Comparison of ENCODE assay signal across 9 mouse cellular contexts in the genomic region with DNA sequence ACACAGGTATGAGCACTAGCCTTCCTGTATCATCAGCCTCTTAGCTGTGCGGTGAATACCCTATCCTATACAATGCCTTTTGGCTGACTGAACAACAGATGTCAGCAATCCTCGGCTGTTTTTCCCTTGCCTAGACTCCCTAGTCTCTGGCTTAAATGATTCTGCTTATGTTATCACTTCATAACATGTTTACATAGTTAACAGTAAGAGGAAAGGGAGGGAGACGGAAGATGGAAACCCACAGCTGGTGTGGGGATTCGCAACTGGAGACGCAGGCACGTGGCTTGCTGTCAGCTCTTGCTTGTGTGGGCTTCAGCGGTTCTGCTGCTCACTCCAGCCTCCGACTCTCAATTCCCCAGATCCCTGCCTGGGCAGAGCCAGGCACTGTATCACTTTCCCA.
A peak's percentile ranks its signal among the peaks of the same experiment; 100 is the strongest.
DNase-seq lines count a peak whose midpoint lies in the region; ATAC-seq and TF ChIP-seq lines count a peak whose summit lies in the region.
"Had no signal": no experiment of that assay in that cellular context is flagged by ENCODE, and none has a peak within 500 bp of the region (broad histone marks: within the 10 kb centered on the region; RNA-seq: fewer than 3 reads in every experiment).

No protein-coding gene starts in this region.

- no peak overlapping the region for H3K9ac ChIP-seq in forebrain, postnatal 0 days
- H3K9ac ChIP-seq in forebrain, embryonic 13.5 days, result no peak overlapping the region
- H3K9ac ChIP-seq in intestine, embryonic 16.5 days (ENCODE audit: low read depth, low read length), result no peak overlapping the region

- no peaks in the 10 kb centered on the region for H3K9me3 ChIP-seq in forebrain, postnatal 0 days (ENCODE audit: low read length)
- no peaks in the 10 kb centered on the region; the same call in 1 of the 2 replicates for H3K9me3 ChIP-seq in forebrain, embryonic 13.5 days (replicated peaks)
- H3K9me3 ChIP-seq in embryonic facial prominence, embryonic 10.5 days, result 0 out of 2 replicates have a peak, but pooled peaks cover 2% of the 10 kb centered on the region
- no peaks in the 10 kb centered on the region for H3K9me3 ChIP-seq in intestine, embryonic 16.5 days (ENCODE audit: control insufficient read depth, low read length)

- H3K4me3 ChIP-seq in forebrain, postnatal 0 days (ENCODE audit: low read depth, low read length), result no peak overlapping the region
- no peak overlapping the region for H3K4me3 ChIP-seq in forebrain, embryonic 13.5 days
- H3K4me3 ChIP-seq in embryonic facial prominence, embryonic 10.5 days, result no peak overlapping the region
- H3K4me3 ChIP-seq in intestine, embryonic 16.5 days (ENCODE audit: low read length), result no peak overlapping the region
- no peak overlapping the region for H3K4me3 ChIP-seq in thymus, adult 2 months (ENCODE audit: control insufficient read depth, insufficient read depth, low read length)

- ATAC-seq in forebrain, postnatal 0 days, result peak; percentile 66
- no peak for ATAC-seq in forebrain, embryonic 13.5 days
- ATAC-seq in intestine, embryonic 16.5 days, result peak; percentile 74
- no peak for ATAC-seq in inflammation-experienced regulatory T-cells, adult 6 months

- H3K4me2 ChIP-seq in forebrain, postnatal 0 days (ENCODE audit: low read depth), result no peak overlapping the region
- H3K4me2 ChIP-seq in forebrain, embryonic 13.5 days, result no peak overlapping the region
- H3K4me2 ChIP-seq in intestine, embryonic 16.5 days (ENCODE audit: low read depth, low read length), result no peak overlapping the region

- WGBS in forebrain, postnatal 0 days, result 55% methylated on average over 8 of the region's 8 CpGs
- 69% methylated on average over 8 of the region's 8 CpGs for WGBS in forebrain, embryonic 13.5 days
- WGBS in embryonic facial prominence, embryonic 10.5 days, result 71% methylated on average over 8 of the region's 8 CpGs
- 42% methylated on average over 8 of the region's 8 CpGs for WGBS in intestine, embryonic 16.5 days
- WGBS in thymus, adult 2 months, result 91% methylated on average over 8 of the region's 8 CpGs

- no peak for TF ChIP-seq POLR2A in thymus, adult 2 months (IDR thresholded peaks at IDR 0.05; ENCODE audit: control insufficient read depth, extremely low read depth, insufficient read depth, low read length, poor library complexity)

- DNase-seq in forebrain, postnatal 0 days, result peak; percentile 43
- peak; percentile 11 to 21 for DNase-seq in kidney, postnatal 4 days
- no peak for DNase-seq in kidney, adult 18-20 months
- peak; percentile 24 for DNase-seq in embryonic facial prominence, embryonic 10.5 days (ENCODE audit: low spot score)
- DNase-seq in thymus, adult 2 months, result no peak

- no peaks in the 10 kb centered on the region for H3K4me1 ChIP-seq in forebrain, postnatal 0 days (ENCODE audit: insufficient read depth)
- H3K4me1 ChIP-seq in forebrain, embryonic 13.5 days, result no peaks in the 10 kb centered on the region
- no peaks in the 10 kb centered on the region for H3K4me1 ChIP-seq in embryonic facial prominence, embryonic 10.5 days
- H3K4me1 ChIP-seq in intestine, embryonic 16.5 days (ENCODE audit: control insufficient read depth, insufficient read depth, low read length), result 0 out of 2 replicates have a peak, but pooled peaks cover 3% of the 10 kb centered on the region
- no peaks in the 10 kb centered on the region for H3K4me1 ChIP-seq in thymus, adult 2 months (replicated peaks; ENCODE audit: control insufficient read depth, insufficient read depth, low read length)
- H3K4me1 ChIP-seq: megakaryocyte, embryonic 14.5 days had no signal

- no peak for TF ChIP-seq CTCF in forebrain, postnatal 0 days (IDR thresholded peaks at IDR 0.05; ENCODE audit: low read depth)
- TF ChIP-seq CTCF in thymus, adult 2 months (IDR thresholded peaks at IDR 0.05; ENCODE audit: borderline replicate concordance, control insufficient read depth, extremely low read depth, insufficient read depth, low read length, poor library complexity), result no peak

- H3K36me3 ChIP-seq in forebrain, postnatal 0 days (ENCODE audit: insufficient read depth), result no peaks in the 10 kb centered on the region
- no peaks in the 10 kb centered on the region for H3K36me3 ChIP-seq in forebrain, embryonic 13.5 days (ENCODE audit: poor library complexity, severe bottlenecking)
- H3K36me3 ChIP-seq in embryonic facial prominence, embryonic 10.5 days (replicated peaks), result no peaks in the 10 kb centered on the region
- H3K36me3 ChIP-seq in intestine, embryonic 16.5 days (ENCODE audit: control insufficient read depth, insufficient read depth, low read length), result no peaks in the 10 kb centered on the region
- H3K36me3 ChIP-seq in thymus, adult 2 months (ENCODE audit: control insufficient read depth, insufficient read depth, low read length), result no peaks in the 10 kb centered on the region

- no peaks in the 10 kb centered on the region for H3K27me3 ChIP-seq in forebrain, postnatal 0 days (ENCODE audit: insufficient read depth, low read length)
- H3K27me3 ChIP-seq in forebrain, embryonic 13.5 days, result no peaks in the 10 kb centered on the region
- H3K27me3 ChIP-seq in embryonic facial prominence, embryonic 10.5 days (replicated peaks; ENCODE audit: low read depth, poor library complexity, severe bottlenecking), result no peaks in the 10 kb centered on the region
- no peaks in the 10 kb centered on the region for H3K27me3 ChIP-seq in intestine, embryonic 16.5 days (replicated peaks; ENCODE audit: control insufficient read depth, insufficient read depth, low read length)
- H3K27me3 ChIP-seq in thymus, adult 2 months (ENCODE audit: control insufficient read depth, insufficient read depth, low read length), result no peaks in the 10 kb centered on the region
- H3K27me3 ChIP-seq: megakaryocyte, embryonic 14.5 days had no signal

- H3K27ac ChIP-seq in forebrain, postnatal 0 days (ENCODE audit: low read depth, low read length), result no peak overlapping the region
- H3K27ac ChIP-seq in forebrain, embryonic 13.5 days, result no peak overlapping the region
- H3K27ac ChIP-seq in embryonic facial prominence, embryonic 10.5 days (replicated peaks), result no peak overlapping the region
- no peak overlapping the region for H3K27ac ChIP-seq in intestine, embryonic 16.5 days (ENCODE audit: low read length)
- no peak overlapping the region for H3K27ac ChIP-seq in thymus, adult 2 months (ENCODE audit: control insufficient read depth, insufficient read depth, low read length)

Comparison
In these comparisons a context has a peak if more than half of its experiments do, and no peak if none do; other contexts are left out.
1. ATAC-seq: peak in forebrain, postnatal 0 days (single experiment) and intestine, embryonic 16.5 days (single experiment); none in forebrain, embryonic 13.5 days (single experiment) and inflammation-experienced regulatory T-cells, adult 6 months (single experiment).
2. DNase-seq: peak in forebrain, postnatal 0 days (single experiment), kidney, postnatal 4 days (2 of 2) and embryonic facial prominence, embryonic 10.5 days (single experiment); none in kidney, adult 18-20 months (single experiment) and thymus, adult 2 months (single experiment).